Mouse (Mus musculus) CH12.LX (cell line): ENCODE measurements around the gene Mgll. TPM values are rescaled to one million over a fixed set of nuclear protein-coding genes. Genes with fewer than 3 reads are reported as not detected.
A peak's percentile ranks its signal among the peaks of the same experiment; 100 is the strongest.

Experiments used
- DNase-seq: peaks from one replicate; pipeline ENCODE4 v3.0.0-alpha.2; 2013; ENCODE audit errors: extremely low read depth
- H3K27ac ChIP-seq: 2 replicates; pipeline ENCODE4 v1.5.1; 2012; ENCODE audit warnings: low read depth, mild to moderate bottlenecking, control low read depth, moderate library complexity; ENCODE audit not compliant: insufficient read depth
- H3K27me3 ChIP-seq: replicated peaks from 2 replicates; pipeline ENCODE3; 2012; ENCODE audit warnings: inconsistent platforms
- H3K36me3 ChIP-seq, 2 experiments: replicated peaks in 1 of 2; 2 replicates each; pipeline versions ENCODE3 to v1.6.1; 2012; ENCODE audit warnings: inconsistent platforms in 1 of 2, low read length in 1 of 2, mild to moderate bottlenecking in 1 of 2, mixed read lengths in 1 of 2, moderate library complexity in 1 of 2; ENCODE audit not compliant: control insufficient read depth in 1 of 2, insufficient read depth in 1 of 2
- H3K4me1 ChIP-seq, 2 experiments: 2 replicates each; pipeline ENCODE4 v1.6.1; 2012; ENCODE audit warnings: inconsistent platforms in 1 of 2, moderate library complexity in 1 of 2; ENCODE audit not compliant: insufficient read depth in 2 of 2, control insufficient read depth in 1 of 2
- H3K4me2 ChIP-seq: 2 replicates; pipeline ENCODE4 v1.6.1; 2012; ENCODE audit warnings: low read depth, mild to moderate bottlenecking, control low read depth; ENCODE audit not compliant: poor library complexity, insufficient read depth, severe bottlenecking
- H3K4me3 ChIP-seq, 3 experiments: fragments of 150-350 bp in 1 of 3; sonication (generic) in 1 of 3; replicated peaks in 1 of 3; 2 replicates each; pipeline versions ENCODE3 to v1.5.1; 2011 to 2012; ENCODE audit warnings: low read depth in 2 of 3, low read length in 2 of 3, mild to moderate bottlenecking in 2 of 3, moderate library complexity in 2 of 3, control low read depth in 1 of 3, improper control_type of control experiment in 1 of 3, inconsistent platforms in 1 of 3, mixed read lengths in 1 of 3; ENCODE audit not compliant: poor library complexity in 1 of 3
- H3K79me2 ChIP-seq: replicated peaks from 2 replicates; pipeline ENCODE4 v1.6.1; 2012; ENCODE audit warnings: mild to moderate bottlenecking, moderate library complexity; ENCODE audit not compliant: control insufficient read depth, poor library complexity, insufficient read depth, severe bottlenecking; ENCODE audit errors: extremely low read depth
- H3K9ac ChIP-seq: 2 replicates; pipeline ENCODE4 v1.6.1; 2012; ENCODE audit warnings: low read depth, mild to moderate bottlenecking, control low read depth, moderate library complexity; ENCODE audit not compliant: insufficient read depth
- H3K9me3 ChIP-seq: replicated peaks from 2 replicates; pipeline ENCODE3; 2012; ENCODE audit warnings: low read length, inconsistent platforms, mixed read lengths
- BHLHE40 ChIP-seq: IDR thresholded peaks from 2 replicates; pipeline ENCODE4 v1.6.1; 2011; ENCODE audit warnings: mild to moderate bottlenecking, low read depth, low read length, improper control_type of control experiment
- CHD1 ChIP-seq: IDR thresholded peaks from 2 replicates; pipeline ENCODE4 v1.6.1; 2012; ENCODE audit warnings: low read depth, low read length, improper control_type of control experiment, inconsistent platforms
- CHD2 ChIP-seq: IDR thresholded peaks from 2 replicates; pipeline ENCODE4 v1.6.1; 2011; ENCODE audit warnings: low read length, improper control_type of control experiment
- CTCF ChIP-seq, 2 experiments: IDR thresholded peaks in 1 of 2; conservative IDR thresholded peaks in 1 of 2; 2 replicates each; pipeline ENCODE4 v1.5.1; 2011 to 2012; ENCODE audit warnings: low read depth in 2 of 2, low read length in 2 of 2, improper control_type of control experiment in 1 of 2, inconsistent platforms in 1 of 2, mild to moderate bottlenecking in 1 of 2, moderate library complexity in 1 of 2
- E2F4 ChIP-seq: IDR thresholded peaks from 2 replicates; pipeline ENCODE4 v1.6.1; 2011; ENCODE audit warnings: low read depth, low read length, improper control_type of control experiment; ENCODE audit not compliant: insufficient replicate concordance
- ELF1 ChIP-seq: IDR thresholded peaks from 2 replicates; pipeline ENCODE4 v1.6.1; 2014; ENCODE audit warnings: low read depth, mild to moderate bottlenecking, inconsistent platforms, low read length, improper control_type of control experiment
- EP300 ChIP-seq: IDR thresholded peaks from 2 replicates; pipeline ENCODE4 v1.6.1; 2011; ENCODE audit warnings: low read length, improper control_type of control experiment
- ETS1 ChIP-seq: conservative IDR thresholded peaks from 2 replicates; pipeline ENCODE4 v1.6.1; 2012; ENCODE audit warnings: low read depth, mild to moderate bottlenecking, inconsistent platforms, low read length, improper control_type of control experiment, moderate library complexity
- GABPA ChIP-seq: IDR thresholded peaks from 2 replicates; pipeline ENCODE4 v1.6.1; 2012; ENCODE audit warnings: low read depth, low read length, improper control_type of control experiment, inconsistent platforms; ENCODE audit not compliant: insufficient replicate concordance
- HCFC1 ChIP-seq: IDR thresholded peaks from 2 replicates; pipeline ENCODE4 v1.6.1; 2012; ENCODE audit warnings: low read depth, mild to moderate bottlenecking, inconsistent platforms, low read length, improper control_type of control experiment
- IRF4 ChIP-seq: IDR thresholded peaks from 2 replicates; pipeline ENCODE4 v1.6.1; 2014; ENCODE audit warnings: low read depth, mild to moderate bottlenecking, inconsistent platforms, low read length, improper control_type of control experiment
- JUN ChIP-seq: IDR thresholded peaks from 2 replicates; pipeline ENCODE4 v1.6.1; 2011; ENCODE audit warnings: low read depth, mild to moderate bottlenecking, low read length, improper control_type of control experiment, moderate library complexity; ENCODE audit not compliant: insufficient read depth
- JUND ChIP-seq: conservative IDR thresholded peaks from 2 replicates; pipeline ENCODE4 v1.6.1; 2011; ENCODE audit warnings: low read depth, low read length, improper control_type of control experiment
- KAT2A ChIP-seq: IDR thresholded peaks from 2 replicates; pipeline ENCODE4 v1.6.1; 2012; ENCODE audit warnings: low read length, improper control_type of control experiment, inconsistent platforms; ENCODE audit not compliant: insufficient replicate concordance
- MAFK ChIP-seq: IDR thresholded peaks from 2 replicates; pipeline ENCODE4 v1.6.1; 2011; ENCODE audit warnings: low read length, improper control_type of control experiment; ENCODE audit not compliant: insufficient replicate concordance
- MAX ChIP-seq: IDR thresholded peaks from 2 replicates; pipeline ENCODE4 v1.6.1; 2011; ENCODE audit warnings: low read length, improper control_type of control experiment
- MAZ ChIP-seq: IDR thresholded peaks from 2 replicates; pipeline ENCODE4 v1.6.1; 2012; ENCODE audit warnings: low read depth, mild to moderate bottlenecking, inconsistent platforms, low read length, improper control_type of control experiment, moderate library complexity
- MEF2A ChIP-seq: IDR thresholded peaks from 2 replicates; pipeline ENCODE4 v1.6.1; 2014; ENCODE audit warnings: low read depth, mild to moderate bottlenecking, inconsistent platforms, low read length, improper control_type of control experiment, borderline replicate concordance
- MXI1 ChIP-seq: IDR thresholded peaks from 2 replicates; pipeline ENCODE4 v1.6.1; 2011; ENCODE audit warnings: mild to moderate bottlenecking, low read depth, low read length, improper control_type of control experiment
- MYC ChIP-seq: IDR thresholded peaks from 2 replicates; pipeline ENCODE4 v1.6.1; 2011; ENCODE audit warnings: low read depth, mild to moderate bottlenecking, improper control_type of control experiment, low read length
- NELFE ChIP-seq: IDR thresholded peaks from 2 replicates; pipeline ENCODE4 v1.6.1; 2011; ENCODE audit warnings: low read depth, low read length, improper control_type of control experiment
- NRF1 ChIP-seq: IDR thresholded peaks from 2 replicates; pipeline ENCODE4 v1.6.1; 2014; ENCODE audit warnings: low read depth, mild to moderate bottlenecking, inconsistent platforms, low read length, improper control_type of control experiment, moderate library complexity
- PAX5 ChIP-seq: IDR thresholded peaks from 2 replicates; pipeline ENCODE4 v1.6.1; 2012; ENCODE audit warnings: low read length, inconsistent platforms, mixed read lengths
- POLR2A ChIP-seq: IDR thresholded peaks from 2 replicates; pipeline ENCODE4 v1.6.1; 2011; ENCODE audit warnings: low read depth, mild to moderate bottlenecking, improper control_type of control experiment, low read length
- POLR2AphosphoS2 ChIP-seq: IDR thresholded peaks from 2 replicates; pipeline ENCODE4 v1.6.1; 2011; ENCODE audit warnings: low read depth, low read length, improper control_type of control experiment
- RAD21 ChIP-seq: IDR thresholded peaks from 2 replicates; pipeline ENCODE4 v1.6.1; 2011; ENCODE audit warnings: low read depth, mild to moderate bottlenecking, low read length, improper control_type of control experiment, moderate library complexity
- RCOR1 ChIP-seq: conservative IDR thresholded peaks from 2 replicates; pipeline ENCODE4 v1.6.1; 2012; ENCODE audit warnings: low read depth, mild to moderate bottlenecking, inconsistent platforms, low read length, improper control_type of control experiment
- SIN3A ChIP-seq: IDR thresholded peaks from 2 replicates; pipeline ENCODE4 v1.6.1; 2012; ENCODE audit warnings: low read length, improper control_type of control experiment, inconsistent platforms
- SMC3 ChIP-seq: IDR thresholded peaks from 2 replicates; pipeline ENCODE4 v1.6.1; 2011; ENCODE audit warnings: low read depth, low read length, improper control_type of control experiment
- TBP ChIP-seq: conservative IDR thresholded peaks from 2 replicates; pipeline ENCODE4 v1.6.1; 2011; ENCODE audit warnings: low read depth, low read length, improper control_type of control experiment
- TCF12 ChIP-seq: IDR thresholded peaks from 2 replicates; pipeline ENCODE4 v1.6.1; 2014; ENCODE audit warnings: low read depth, mild to moderate bottlenecking, inconsistent platforms, low read length, improper control_type of control experiment
- UBTF ChIP-seq: IDR thresholded peaks from 2 replicates; pipeline ENCODE4 v1.6.1; 2012; ENCODE audit warnings: low read depth, mild to moderate bottlenecking, inconsistent platforms, low read length, improper control_type of control experiment, moderate library complexity
- USF1 ChIP-seq: IDR thresholded peaks from 2 replicates; pipeline ENCODE4 v1.6.1; 2014; ENCODE audit warnings: low read depth, mild to moderate bottlenecking, inconsistent platforms, low read length, improper control_type of control experiment
- USF2 ChIP-seq: conservative IDR thresholded peaks from 2 replicates; pipeline ENCODE4 v1.6.1; 2011; ENCODE audit warnings: low read depth, low read length, improper control_type of control experiment
- ZC3H11A ChIP-seq: IDR thresholded peaks from 2 replicates; pipeline ENCODE4 v1.6.1; 2012; ENCODE audit warnings: low read depth, mild to moderate bottlenecking, inconsistent platforms, low read length, improper control_type of control experiment
- ZKSCAN1 ChIP-seq: IDR thresholded peaks from 2 replicates; pipeline ENCODE4 v1.6.1; 2012; ENCODE audit warnings: low read depth, inconsistent platforms, low read length, improper control_type of control experiment, borderline replicate concordance
- ZMIZ1 ChIP-seq: IDR thresholded peaks from 2 replicates; pipeline ENCODE4 v1.6.1; 2012; ENCODE audit warnings: low read depth, mild to moderate bottlenecking, inconsistent platforms, low read length, improper control_type of control experiment
- ZNF384 ChIP-seq: IDR thresholded peaks from 2 replicates; pipeline ENCODE4 v1.6.1; 2012; ENCODE audit warnings: low read depth, low read length, improper control_type of control experiment, inconsistent platforms
- dilution Hi-C: fragments of 300-500 bp; cut with MboI; formaldehyde crosslinking; loops from 2 replicates; pipeline ENCODE4 v1.14.3; 2020; ENCODE audit warnings: low sequenced_read_pairs; ENCODE audit not compliant: extremely low pct_unique_long_range_greater_than_20kb, extremely low pct_ligation_motif_present
- in situ Hi-C: fragments of 300-500 bp; cut with MboI; formaldehyde crosslinking; loops from 3 replicates; pipeline ENCODE4 v1.14.3; 2019; ENCODE audit warnings: low sequenced_read_pairs, low pct_ligation_motif_present, low pct_unique_long_range_greater_than_20kb, mixed read lengths
- polyA plus RNA-seq: library from polyadenylated mRNA; unstranded; fragments of >175 nt; gene quantifications from 2 replicates; pipeline ENCODE4 v1.2.1, GENCODE M21; 2012; ENCODE audit warnings: low read depth; ENCODE audit not compliant: insufficient read length
- total RNA-seq, 2 experiments: library from RNA; depleted of rRNA; stranded (reverse); fragments of 300-350 nt in 1 of 2; fragments of >200 nt in 1 of 2; gene quantifications; 2 replicates each; pipeline ENCODE4 v1.2.3; 2012 to 2014

Gene Mgll
- total and polyA plus RNA-seq, 3 experiments: 60.8 to 81.1 (median 76.5) TPM

DNA sequence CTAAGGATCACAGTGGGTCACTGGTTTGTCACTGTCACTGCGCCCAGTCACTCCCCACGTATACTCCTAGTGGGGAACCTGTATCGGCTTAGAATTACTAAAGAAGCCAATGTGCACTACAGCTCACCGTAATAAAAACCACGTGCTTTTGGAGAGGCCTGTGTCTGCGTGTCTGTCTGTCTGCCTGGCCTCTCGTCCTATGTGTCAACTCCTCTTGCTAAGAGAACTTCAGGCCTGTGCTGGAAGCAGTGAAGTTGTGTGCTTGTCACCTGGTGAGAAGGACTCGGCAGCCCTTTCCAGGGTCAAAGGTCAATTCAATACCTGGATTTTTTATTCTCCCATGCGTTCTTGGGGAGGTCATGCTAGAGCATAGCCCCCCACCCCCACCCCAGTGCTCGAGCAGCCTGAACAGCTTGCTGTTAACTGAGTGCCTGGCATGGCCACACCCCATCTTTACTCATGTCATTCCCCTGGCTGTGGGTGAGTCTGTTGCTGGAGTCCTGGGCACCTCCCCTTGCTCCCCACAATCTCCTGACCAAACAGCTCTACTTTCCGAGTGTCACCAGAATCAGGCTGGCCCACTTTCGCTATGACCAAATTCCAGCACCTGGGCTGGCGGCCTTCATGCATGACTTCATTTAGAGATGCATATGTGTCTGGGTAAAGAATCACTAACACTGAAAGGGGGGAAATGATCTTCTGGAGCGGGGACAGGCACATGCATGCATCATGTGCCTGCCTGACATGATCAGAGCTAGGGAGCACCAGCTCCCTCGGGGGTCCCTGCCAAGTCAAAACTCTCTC, 104.2 kb downstream of the Mgll start:
- dilution Hi-C loops: no loop called here
- in situ Hi-C loops: loop anchor here (5.0 kb wide), 1 partner anchor 96 kb away; no protein-coding TSS in a partner anchor
- peaks cover 57 to 91% of the 10 kb centered on the region in 2 experiments for H3K4me1 ChIP-seq

DNA sequence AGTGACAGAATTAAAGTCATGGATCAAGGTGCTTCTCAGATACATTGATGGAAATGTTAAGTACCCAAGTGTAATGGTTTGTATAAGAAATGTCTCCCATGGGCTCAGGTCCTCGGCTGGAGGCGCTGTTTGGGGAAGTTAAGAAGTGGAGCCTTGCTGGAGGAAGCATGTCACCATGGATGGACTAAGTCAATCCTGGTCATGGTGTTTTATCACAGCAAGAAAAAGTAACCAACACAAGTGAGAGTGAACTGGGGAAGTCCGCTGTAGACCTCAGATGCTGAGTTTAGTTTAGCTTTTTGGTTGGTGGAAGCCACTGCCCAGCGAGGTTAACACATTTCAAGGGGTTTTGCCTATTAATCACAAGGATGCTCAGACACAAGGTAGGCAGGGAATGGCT, 105.4 kb downstream of the Mgll start:
- H3K4me1 ChIP-seq: peaks cover 68 to 93% of the 10 kb centered on the region in 2 experiments
- in situ Hi-C loops: loop anchor here (5.0 kb wide), 1 partner anchor 97 kb away; no protein-coding TSS in a partner anchor
- H3K36me3 ChIP-seq: peaks cover 16 to 30% of the 10 kb centered on the region in 2 experiments
- H3K9me3 ChIP-seq: no peaks in the 10 kb centered on the region
- DNase-seq: peak; percentile 61
- peak overlapping the region; percentile 68 for H3K4me2 ChIP-seq
- no peak overlapping the region for H3K9ac ChIP-seq
- peak overlapping the region; percentile 95 for H3K27ac ChIP-seq
- H3K27me3 ChIP-seq: no peaks in the 10 kb centered on the region
- dilution Hi-C loops: no loop called here
- no peak overlapping the region for H3K4me3 ChIP-seq
- no peaks in the 10 kb centered on the region for H3K79me2 ChIP-seq
- no peak for TF ChIP-seq USF1
- no peak; the same call in 1 of the 2 replicates for TF ChIP-seq ZKSCAN1
- TF ChIP-seq NELFE: no peak
- TF ChIP-seq MXI1: no peak
- 0 out of 2 replicates have a peak, but pooled peaks have one; percentile 37 for TF ChIP-seq MAFK
- TF ChIP-seq SMC3: peak; percentile 13; the same call in 1 of the 2 replicates
- TF ChIP-seq CTCF (conservative IDR thresholded peaks at IDR 0.05 in 1 of 2, IDR thresholded peaks at IDR 0.05 in 1 of 2; ENCODE audit: low read depth in 2 of 2, low read length in 2 of 2): no peak; a peak in 1 of 4 replicates
- TF ChIP-seq JUND: no peak
- no peak for TF ChIP-seq POLR2A
- TF ChIP-seq USF2: no peak
- no peak for TF ChIP-seq ZNF384
- no peak; the same call in 1 of the 2 replicates for TF ChIP-seq SIN3A
- TF ChIP-seq ELF1: no peak; the same call in 1 of the 2 replicates
- peak; percentile 25; the same call in 1 of the 2 replicates for TF ChIP-seq MAX
- TF ChIP-seq MAZ: no peak

More for the DNA sequence above, 104.2 kb downstream of the Mgll start:
- Histone ChIP-seq H3K36me3 (peaks cover 28 to 37% of the 10 kb centered on the region in 2 experiments), H3K27me3 (no peaks in the 10 kb centered on the region), H3K4me2 (peak overlapping the region; percentile 68), H3K9me3 (no peaks in the 10 kb centered on the region), H3K79me2 (no peaks in the 10 kb centered on the region), H3K27ac (peak overlapping the region; percentile 95), H3K9ac (no peak overlapping the region), H3K4me3 (no peak overlapping the region)
- DNase-seq: peak; percentile 97
- 0 out of 2 replicates have a peak, but pooled peaks have one; percentile 43 for TF ChIP-seq TBP
- peak; percentile 74 for TF ChIP-seq SIN3A
- peak; percentile 18; the same call in 1 of the 2 replicates for TF ChIP-seq HCFC1
- no peak; the same call in none of the 2 replicates for TF ChIP-seq POLR2AphosphoS2
- TF ChIP-seq SMC3: peak; percentile 26
- TF ChIP-seq ETS1: peak; percentile 97
- TF ChIP-seq PAX5: no peak
- peak; percentile 30; the same call in 1 of the 2 replicates for TF ChIP-seq USF2
- 0 out of 2 replicates have a peak, but pooled peaks have one; percentile 24 for TF ChIP-seq NRF1
- TF ChIP-seq RCOR1: peak; percentile 92; the same call in 1 of the 2 replicates
- TF ChIP-seq ZNF384: no peak
- TF ChIP-seq CTCF (conservative IDR thresholded peaks at IDR 0.05 in 1 of 2, IDR thresholded peaks at IDR 0.05 in 1 of 2; ENCODE audit: low read depth in 2 of 2, low read length in 2 of 2): no peak
- TF ChIP-seq NELFE: no peak; the same call in 1 of the 2 replicates
- TF ChIP-seq RAD21: no peak; the same call in 1 of the 2 replicates
- no peak; the same call in 1 of the 2 replicates for TF ChIP-seq CHD1
- peak; percentile 100 for TF ChIP-seq BHLHE40
- TF ChIP-seq EP300: peak; percentile 90
- TF ChIP-seq ZMIZ1: peak; percentile 49; the same call in 1 of the 2 replicates
- TF ChIP-seq MAZ: peak; percentile 83
- no peak for TF ChIP-seq KAT2A
- TF ChIP-seq MYC: peak; percentile 86; the same call in 1 of the 2 replicates
- no peak for TF ChIP-seq E2F4
- TF ChIP-seq CHD2: peak; percentile 62
- TF ChIP-seq TCF12: peak; percentile 99
- peak; percentile 30; the same call in 1 of the 2 replicates for TF ChIP-seq POLR2A
- TF ChIP-seq USF1: no peak
- TF ChIP-seq MAFK: no peak; the same call in 1 of the 2 replicates
- TF ChIP-seq ZKSCAN1: no peak
- TF ChIP-seq ELF1: no peak
- TF ChIP-seq MEF2A: peak; percentile 75; the same call in 1 of the 2 replicates
- TF ChIP-seq UBTF: no peak; the same call in none of the 2 replicates
- TF ChIP-seq JUN: peak; percentile 79
- TF ChIP-seq ZC3H11A: no peak
- TF ChIP-seq IRF4: peak; percentile 97
- TF ChIP-seq GABPA: no peak
- peak; percentile 97 for TF ChIP-seq MAX
- TF ChIP-seq MXI1: peak; percentile 94
- TF ChIP-seq JUND: peak; percentile 47
